Mouse (Mus musculus) kidney, adult 2 months (tissue): ENCODE measurements around the gene Gm3633. TPM values are rescaled to one million over a fixed set of nuclear protein-coding genes. Genes with fewer than 3 reads are reported as not detected.
"Not testable (repeated sequence)": the region's sequence is repeated elsewhere in the genome, so short reads cannot be mapped to it uniquely, and the experiment has no call there.

Source experiments
- DNase-seq: peaks from one replicate; pipeline ENCODE4 v3.0.0; 2021
- H3K27ac ChIP-seq: fragments of 200-500 bp; 2 replicates; pipeline ENCODE4 v1.5.1; 2012; ENCODE audit warnings: low read depth, low read length, control low read depth, inconsistent platforms; ENCODE audit not compliant: insufficient read depth
- H3K27me3 ChIP-seq: fragments of 200-500 bp; replicated peaks from 2 replicates; pipeline ENCODE4 v1.6.1; 2012; ENCODE audit warnings: mild to moderate bottlenecking, moderate library complexity, low read length, inconsistent platforms; ENCODE audit not compliant: control insufficient read depth, insufficient read depth
- H3K36me3 ChIP-seq: fragments of 200-500 bp; 2 replicates; pipeline ENCODE4 v1.6.1; 2012; ENCODE audit warnings: mild to moderate bottlenecking, moderate library complexity, low read length, inconsistent platforms; ENCODE audit not compliant: control insufficient read depth, insufficient read depth
- H3K4me1 ChIP-seq: fragments of 200-500 bp; 2 replicates; pipeline ENCODE4 v1.6.1; 2011; ENCODE audit warnings: low read length; ENCODE audit not compliant: control insufficient read depth, insufficient read depth
- H3K4me3 ChIP-seq: fragments of 200-500 bp; 2 replicates; pipeline ENCODE4 v1.5.1; 2011; ENCODE audit warnings: mild to moderate bottlenecking, low read depth, low read length, control low read depth; ENCODE audit not compliant: insufficient read depth
- WGBS: fragments of 180-500 bp; shearing (Covaris S2); methylation state at CpG from one replicate; pipeline ENCODE4 v1.1.7; 2018; 5-methylcytosine and 5-hydroxymethylcytosine counted together
- polyA plus RNA-seq: library from polyadenylated mRNA; depleted of rRNA; stranded (reverse); fragments of >200 nt; gene quantifications from 2 replicates; pipeline ENCODE4 v1.2.3, GENCODE M21; 2012; rRNA removed

Gm3633 gene
- not detected in 2 replicates for polyA plus RNA-seq

- not testable (repeated sequence) for H3K27me3 ChIP-seq, H3K27ac ChIP-seq, H3K4me3 ChIP-seq, H3K4me1 ChIP-seq, H3K36me3 ChIP-seq, DNase-seq
- no CpG with 5 or more reads among the region's 2 CpGs for WGBS
Observed at GRCm38 (mm10) chr14:42641817-42642216, at the start of gene Gm3633. Gene Gm3633 (minus strand): TSS chr14:42641917.

- not testable (repeated sequence) for DNase-seq, H3K36me3 ChIP-seq, H3K27ac ChIP-seq, H3K4me1 ChIP-seq, H3K4me3 ChIP-seq, H3K27me3 ChIP-seq
- no CpG with 5 or more reads among the region's 1 CpGs for WGBS
Observed at GRCm38 (mm10) chr14:42655638-42656037, 13.9 kb upstream of the Gm3633 start, which contains the start of gene Gm10378. Gene Gm10378 (plus strand): TSS chr14:42655938.

- H3K27ac ChIP-seq, DNase-seq, H3K36me3 ChIP-seq, H3K27me3 ChIP-seq, H3K4me3 ChIP-seq, H3K4me1 ChIP-seq: not testable (repeated sequence)
- WGBS, result no CpG with 5 or more reads among the region's 3 CpGs
Observed at GRCm38 (mm10) chr14:42599782-42600181, 41.9 kb downstream of the Gm3633 start, which contains the start of gene Gm17124. Gene Gm17124 (minus strand): TSS chr14:42599882.

Other genes starting within 250 kb of the Gm3633 start
- not detected in 2 replicates for gene Gm8005, start 202.2 kb downstream of the Gm3633 start, polyA plus RNA-seq
- not detected in 2 replicates for gene Gm8011, start 178.0 kb downstream of the Gm3633 start, polyA plus RNA-seq
- not detected in 2 replicates for gene Gm8020, start 139.6 kb downstream of the Gm3633 start, polyA plus RNA-seq
- gene Gm8024, start 117.6 kb downstream of the Gm3633 start, polyA plus RNA-seq, result 0.19 and 0.22 TPM in 2 replicates
- not detected in 2 replicates for gene Gm17124, start 42.0 kb downstream of the Gm3633 start, polyA plus RNA-seq
- gene Gm10378, start 14.0 kb upstream of the Gm3633 start, polyA plus RNA-seq, result not detected in 2 replicates
- gene Gm3015, start 126.9 kb upstream of the Gm3633 start, polyA plus RNA-seq, result not detected in 2 replicates
- gene Gm10377, start 156.1 kb upstream of the Gm3633 start, polyA plus RNA-seq, result not detected in 2 replicates
- not detected in 2 replicates for gene Gm21977, start 211.6 kb upstream of the Gm3633 start, polyA plus RNA-seq